Mouse (Mus musculus): Measurements from ENCODE around the gene Tekt3. TPM values are rescaled to one million over a fixed set of nuclear protein-coding genes. Genes with fewer than 3 reads are reported as not detected.

Tekt3 gene
- polyA plus RNA-seq, 1 experiment: not detected

DNA sequence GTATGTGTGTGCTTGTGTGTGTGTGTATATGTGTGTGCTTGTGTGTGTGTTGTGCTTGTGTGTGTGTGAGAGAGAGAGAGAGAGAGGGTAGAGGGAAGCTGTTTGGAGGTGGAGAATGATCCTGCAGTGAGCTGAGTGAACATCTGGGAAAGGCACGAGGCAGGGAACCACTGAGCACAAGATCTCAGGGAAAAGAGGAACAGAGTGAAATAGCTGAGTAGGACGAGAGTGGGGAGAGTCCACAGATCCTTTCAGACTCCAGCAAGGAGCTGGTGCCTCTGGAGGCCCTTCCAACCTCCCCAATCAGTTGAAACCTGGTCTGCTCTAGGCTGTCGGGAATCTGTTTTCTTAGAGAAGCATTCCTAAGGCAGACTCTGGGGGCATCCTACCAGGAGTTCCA, 77.3 kb downstream of the Tekt3 start:
- Histone ChIP-seq H3K27ac (replicated peaks; ENCODE audit: low read depth, low read length) (0 out of 2 replicates have a peak overlapping the region, but pooled peaks have one; percentile 42), H3K4me3 (ENCODE audit: insufficient read depth, low read depth, low read length) (no peak overlapping the region), H3K4me1 (ENCODE audit: control insufficient read depth, insufficient read depth, insufficient read length, low read length) (peaks cover 16% of the 10 kb centered on the region)

DNA sequence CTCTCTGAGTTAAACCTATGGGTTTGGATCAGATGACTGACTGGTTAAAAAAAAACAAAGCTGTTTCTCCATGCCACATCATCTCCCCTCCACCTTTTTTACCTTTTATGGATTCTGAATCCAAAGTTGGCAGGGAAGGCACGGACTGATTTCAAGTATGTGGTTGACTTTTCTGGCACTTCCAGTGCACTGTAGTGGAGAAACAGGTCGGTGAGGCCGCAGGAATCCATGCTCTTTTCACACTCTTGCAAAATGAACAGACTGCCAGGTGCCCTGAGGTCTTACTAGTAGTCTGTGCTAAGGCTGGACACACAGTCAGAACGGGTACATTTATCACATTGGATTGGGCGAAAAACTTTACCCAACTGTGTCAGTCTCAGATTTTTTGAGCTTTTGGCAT, 80.9 kb downstream of the Tekt3 start:
- Histone ChIP-seq H3K4me1 (ENCODE audit: control insufficient read depth, insufficient read depth, insufficient read length, low read length) (peaks cover 23% of the 10 kb centered on the region), H3K4me3 (ENCODE audit: insufficient read depth, low read depth, low read length) (no peak overlapping the region), H3K27ac (replicated peaks; ENCODE audit: low read depth, low read length) (0 out of 2 replicates have a peak overlapping the region, but pooled peaks have one; percentile 22)

GRCm38 (mm10) chr11:63142816-63143215, 81.4 kb downstream of the Tekt3 start:
- Histone ChIP-seq H3K4me1 (ENCODE audit: control insufficient read depth, insufficient read depth, insufficient read length, low read length) (peaks cover 23% of the 10 kb centered on the region), H3K4me3 (ENCODE audit: insufficient read depth, low read depth, low read length) (no peak overlapping the region), H3K27ac (replicated peaks; ENCODE audit: low read depth, low read length) (peak overlapping the region; percentile 22; the same call in 1 of the 2 replicates)

- peaks cover 23% of the 10 kb centered on the region for H3K4me1 ChIP-seq (ENCODE audit: control insufficient read depth, insufficient read depth, insufficient read length, low read length)
- H3K4me3 ChIP-seq (ENCODE audit: insufficient read depth, low read depth, low read length): no peak overlapping the region
- peak overlapping the region; percentile 51 for H3K27ac ChIP-seq (replicated peaks; ENCODE audit: low read depth, low read length)
Measured at GRCm38 (mm10) chr11:63143486-63143885, 82.0 kb downstream of the Tekt3 start.

Other genes starting within 250 kb of the Tekt3 start
- 12.2 and 19.9 TPM in 2 replicates for gene Trim16, start 241.4 kb upstream of the Tekt3 start, polyA plus RNA-seq (2012; ENCODE audit: insufficient read depth, insufficient read length, missing spikeins)
- gene Fbxw10, start 214.6 kb upstream of the Tekt3 start, polyA plus RNA-seq (2012; ENCODE audit: insufficient read depth, insufficient read length, missing spikeins): 0.55 TPM in 1 of 2 replicates, not detected in the other
- 16.4 and 28.5 TPM in 2 replicates for gene Tvp23b, start 182.2 kb upstream of the Tekt3 start, polyA plus RNA-seq (2012; ENCODE audit: insufficient read depth, insufficient read length, missing spikeins)
- gene Cdrt4, start 110.5 kb upstream of the Tekt3 start, polyA plus RNA-seq (2012; ENCODE audit: insufficient read depth, insufficient read length, missing spikeins): not detected in 2 replicates
- 51.2 and 71.0 TPM in 2 replicates for gene Pmp22, start 67.3 kb downstream of the Tekt3 start, polyA plus RNA-seq (2012; ENCODE audit: insufficient read depth, insufficient read length, missing spikeins)

Data from brown adipose tissue, adult 24 weeks (tissue).